In genomic region chr4:130944779-130945178, GRCm38 (mm10) we compare ENCODE assay signal across 27 mouse cellular contexts. TPM values are rescaled to one million over a fixed set of nuclear protein-coding genes. Genes with fewer than 3 reads are reported as not detected.
DNase-seq lines count a peak whose midpoint lies in the region; ATAC-seq lines count a peak whose summit lies in the region.
"Had no signal": no experiment of that assay in that cellular context is flagged by ENCODE, and none has a peak within 500 bp of the region (broad histone marks: within the 10 kb centered on the region; RNA-seq: fewer than 3 reads in every experiment).

No protein-coding gene starts in this region.

- no peak overlapping the region for H3K9ac ChIP-seq in embryonic facial prominence, embryonic 15.5 days
- no peak overlapping the region for H3K9ac ChIP-seq in limb, embryonic 15.5 days
- H3K9ac ChIP-seq: forebrain, postnatal 0 days; hindbrain, embryonic 15.5 days; liver, embryonic 15.5 days had no signal

- no peak for ATAC-seq in embryonic facial prominence, embryonic 15.5 days (ENCODE audit: insufficient number of reproducible peaks, low FRiP score, low TSS enrichment, low read depth)
- ATAC-seq in limb, embryonic 15.5 days (ENCODE audit: insufficient number of reproducible peaks, low FRiP score, low TSS enrichment, low read depth), result no peak
- ATAC-seq: forebrain, postnatal 0 days had no signal

- peak; percentile 44 for DNase-seq in 416B (ENCODE audit: low read depth)
- peak; percentile 4 for DNase-seq in CD4-positive helper T cell, adult 2 months (ENCODE audit: low read depth, low spot score)
- DNase-seq in heart, postnatal 36 days, result no peak
- DNase-seq in adrenal gland, adult 8-10 months, result no peak
- DNase-seq in thymus, postnatal 4 days, result no peak
- DNase-seq: cerebellum, adult 2 months; cerebellum, postnatal 36 days; forebrain, postnatal 0 days; gastrocnemius, postnatal 25 days; kidney, adult 8-10 months; kidney, postnatal 14 days; midbrain, embryonic 14.5 days; right cerebral cortex, adult 18-20 months; right cerebral cortex, postnatal 4 days; thymus, postnatal 14 days had no signal

- H3K4me3 ChIP-seq in embryonic facial prominence, embryonic 15.5 days (replicated peaks), result peak overlapping the region; percentile 3; the same call in 1 of the 2 replicates
- H3K4me3 ChIP-seq in limb, embryonic 15.5 days, result peak overlapping the region; percentile 31
- H3K4me3 ChIP-seq: hindbrain, embryonic 15.5 days; liver, embryonic 15.5 days had no signal

- no peaks in the 10 kb centered on the region for H3K27me3 ChIP-seq in embryonic facial prominence, embryonic 15.5 days
- H3K27me3 ChIP-seq in limb, embryonic 15.5 days, result peaks cover 4% of the 10 kb centered on the region; the same call in 1 of the 2 replicates

- WGBS in embryonic facial prominence, embryonic 15.5 days, result 71% methylated on average over 7 of the region's 7 CpGs
- 68% methylated on average over 7 of the region's 7 CpGs for WGBS in limb, embryonic 15.5 days

- H3K9me3 ChIP-seq in embryonic facial prominence, embryonic 15.5 days (replicated peaks), result no peaks in the 10 kb centered on the region
- H3K9me3 ChIP-seq in limb, embryonic 15.5 days, result no peaks in the 10 kb centered on the region
- H3K9me3 ChIP-seq: hindbrain, embryonic 15.5 days; liver, embryonic 15.5 days had no signal

- no peaks in the 10 kb centered on the region for H3K36me3 ChIP-seq in embryonic facial prominence, embryonic 15.5 days
- H3K36me3 ChIP-seq in limb, embryonic 15.5 days, result no peaks in the 10 kb centered on the region
- H3K36me3 ChIP-seq: hindbrain, embryonic 15.5 days; liver, embryonic 15.5 days had no signal

- peaks cover 5% of the 10 kb centered on the region; the same call in 1 of the 2 replicates for H3K4me1 ChIP-seq in embryonic facial prominence, embryonic 15.5 days
- peaks cover 16% of the 10 kb centered on the region for H3K4me1 ChIP-seq in limb, embryonic 15.5 days
- H3K4me1 ChIP-seq: liver, embryonic 15.5 days had no signal

- no peak overlapping the region for H3K4me2 ChIP-seq in embryonic facial prominence, embryonic 15.5 days (replicated peaks)
- peak overlapping the region; percentile 26; the same call in 1 of the 2 replicates for H3K4me2 ChIP-seq in limb, embryonic 15.5 days
- H3K4me2 ChIP-seq: hindbrain, embryonic 15.5 days; liver, embryonic 15.5 days had no signal

- intact Hi-C loops in heart, postnatal 36 days (cut with DNase I), result no loop called here

- no peak overlapping the region for H3K27ac ChIP-seq in embryonic facial prominence, embryonic 15.5 days (replicated peaks)
- H3K27ac ChIP-seq in limb, embryonic 15.5 days, result no peak overlapping the region
- H3K27ac ChIP-seq: hindbrain, embryonic 15.5 days; liver, embryonic 15.5 days had no signal

RNA-seq across cellular contexts. Expression of gene Matn1, which starts 0.6 kb away (rescaled TPM):
- polyA plus RNA-seq in embryonic facial prominence, embryonic 15.5 days (2015; fragmentation: Nextera tagmentation; extraction: Ambion mirVana), result 31.2 and 85.1 TPM in 2 replicates
- 153 and 161 TPM in 2 replicates for polyA plus RNA-seq in limb, embryonic 15.5 days (2015; fragmentation: Nextera tagmentation; extraction: Ambion mirVana)
- not detected for total RNA-seq in heart, postnatal 36 days (2021)
- total RNA-seq in adrenal gland, adult 8-10 months (2022), result not detected
- total RNA-seq: adrenal gland, adult 18-20 months; adrenal gland, postnatal 4 days; gastrocnemius, postnatal 25 days; heart, adult 8-10 months; heart, postnatal 25 days had no signal
- polyA plus RNA-seq: forebrain, embryonic 11.5 days; heart, embryonic 14.5 days; intestine, embryonic 14.5 days; midbrain, embryonic 14.5 days; neural tube, embryonic 14.5 days had no signal

RNA-seq across cellular contexts. Expression of gene Laptm5, which starts 31.9 kb away (rescaled TPM):
- polyA plus RNA-seq in embryonic facial prominence, embryonic 15.5 days (2015; fragmentation: Nextera tagmentation; extraction: Ambion mirVana), result 65.7 and 66.3 TPM in 2 replicates
- 59.7 and 67.1 TPM in 2 replicates for polyA plus RNA-seq in limb, embryonic 15.5 days (2015; fragmentation: Nextera tagmentation; extraction: Ambion mirVana)
- total RNA-seq in heart, postnatal 36 days (2021), result 10 to 100 TPM; 20.7 to 27.1 TPM
- 10 to 100 TPM; 21.1 to 57.8 (median 37.6) TPM for total RNA-seq in adrenal gland, adult 8-10 months (2022)

Comparison
In these comparisons a context has a peak if more than half of its experiments do, and no peak if none do; other contexts are left out.
1. DNase-seq: peak in 416B (single experiment) and CD4-positive helper T cell, adult 2 months (single experiment); none in heart, postnatal 36 days (0 of 2), adrenal gland, adult 8-10 months (single experiment) and thymus, postnatal 4 days (single experiment).